Mouse (Mus musculus): ENCODE data around the gene Foxj1. TPM values are rescaled to one million over a fixed set of nuclear protein-coding genes. Genes with fewer than 3 reads are reported as not detected.

Gene Foxj1
- polyA plus RNA-seq, 1 experiment from 2014 or later: 23.2 TPM

GRCm38 (mm10) chr11:116337000-116337399 lies 1.8 kb upstream of the Foxj1 start:
- no peaks in the 10 kb centered on the region for H3K9me3 ChIP-seq
- 0 out of 2 replicates have a peak, but pooled peaks cover 6% of the 10 kb centered on the region for H3K36me3 ChIP-seq
- H3K4me3 ChIP-seq: no peak overlapping the region
- no peak overlapping the region for H3K9ac ChIP-seq
- no peak overlapping the region for H3K4me2 ChIP-seq
- ATAC-seq (ENCODE audit: low FRiP score, low read depth): no peak
- peaks cover 52% of the 10 kb centered on the region for H3K4me1 ChIP-seq (replicated peaks)
- peaks cover 19% of the 10 kb centered on the region for H3K27me3 ChIP-seq
- H3K27ac ChIP-seq (replicated peaks): no peak overlapping the region; the same call in 1 of the 2 replicates
- whole genome bisulfite sequencing: 63% methylated on average over 11 of the region's 12 CpGs

GRCm38 (mm10) chr11:116336393-116336792 lies 1.2 kb upstream of the Foxj1 start:
- Histone ChIP-seq H3K4me1 (replicated peaks) (peaks cover 55% of the 10 kb centered on the region), H3K27ac (replicated peaks) (peak overlapping the region; percentile 83), H3K36me3 (0 out of 2 replicates have a peak, but pooled peaks cover 6% of the 10 kb centered on the region), H3K9ac (peak overlapping the region; percentile 55), H3K9me3 (no peaks in the 10 kb centered on the region), H3K4me2 (peak overlapping the region; percentile 100), H3K4me3 (no peak overlapping the region), H3K27me3 (peaks cover 19% of the 10 kb centered on the region)
- ATAC-seq (ENCODE audit: low FRiP score, low read depth): no peak
- 65% methylated on average over 4 of the region's 4 CpGs for WGBS

GRCm38 (mm10) chr11:116334417-116334782 lies 799 bp downstream of the Foxj1 start:
- peak overlapping the region; percentile 46; the same call in 1 of the 2 replicates for H3K27ac ChIP-seq (replicated peaks)

GRCm38 (mm10) chr11:116333526-116334416 lies 1.4 kb downstream of the Foxj1 start:
- Histone ChIP-seq H3K9me3 (no peaks in the 10 kb centered on the region), H3K36me3 (0 out of 2 replicates have a peak, but pooled peaks cover 4% of the 10 kb centered on the region), H3K4me1 (replicated peaks) (peaks cover 79% of the 10 kb centered on the region), H3K27me3 (peaks cover 19% of the 10 kb centered on the region), H3K4me2 (peak overlapping the region; percentile 100), H3K9ac (0 out of 2 replicates have a peak overlapping the region, but pooled peaks have one; percentile 10), H3K4me3 (peak overlapping the region; percentile 53), H3K27ac (replicated peaks) (peak overlapping the region; percentile 51; the same call in 1 of the 2 replicates)
- 23% methylated on average over 31 of the region's 31 CpGs for WGBS
- no peak for ATAC-seq (ENCODE audit: low FRiP score, low read depth)

More at GRCm38 (mm10) chr11:116334417-116334782, 799 bp downstream of the Foxj1 start:
- peaks cover 72% of the 10 kb centered on the region for H3K4me1 ChIP-seq (replicated peaks)
- peak overlapping the region; percentile 100 for H3K4me2 ChIP-seq
- H3K9me3 ChIP-seq: no peaks in the 10 kb centered on the region
- WGBS: 4% methylated on average over 26 of the region's 26 CpGs
- H3K9ac ChIP-seq: 0 out of 2 replicates have a peak overlapping the region, but pooled peaks have one; percentile 10
- H3K27me3 ChIP-seq: peaks cover 19% of the 10 kb centered on the region
- peak overlapping the region; percentile 53 for H3K4me3 ChIP-seq
- ATAC-seq (ENCODE audit: low FRiP score, low read depth): no peak
- 0 out of 2 replicates have a peak, but pooled peaks cover 4% of the 10 kb centered on the region for H3K36me3 ChIP-seq

GRCm38 (mm10) chr11:116332983-116333270 lies 2.3 kb downstream of the Foxj1 start:
- ATAC-seq (ENCODE audit: low FRiP score, low read depth): no peak
- 52% methylated on average over 3 of the region's 3 CpGs for WGBS

GRCm38 (mm10) chr11:116332232-116332982 lies 2.8 kb downstream of the Foxj1 start:
- Histone ChIP-seq H3K4me3 (0 out of 2 replicates have a peak overlapping the region, but pooled peaks have one; percentile 6), H3K4me2 (peak overlapping the region; percentile 100; the same call in 1 of the 2 replicates), H3K9me3 (no peaks in the 10 kb centered on the region), H3K27ac (replicated peaks) (peak overlapping the region; percentile 55), H3K36me3 (no peaks in the 10 kb centered on the region), H3K9ac (no peak overlapping the region), H3K27me3 (peaks cover 19% of the 10 kb centered on the region), H3K4me1 (replicated peaks) (peaks cover 81% of the 10 kb centered on the region)
- peak; percentile 29 for ATAC-seq (ENCODE audit: low FRiP score, low read depth)
- WGBS: 13% methylated on average over 19 of the region's 19 CpGs

More at GRCm38 (mm10) chr11:116332983-116333270, 2.3 kb downstream of the Foxj1 start:
- H3K9me3 ChIP-seq: no peaks in the 10 kb centered on the region
- peak overlapping the region; percentile 100 for H3K4me2 ChIP-seq
- peaks cover 81% of the 10 kb centered on the region for H3K4me1 ChIP-seq (replicated peaks)
- H3K36me3 ChIP-seq: no peaks in the 10 kb centered on the region
- H3K27me3 ChIP-seq: peaks cover 19% of the 10 kb centered on the region
- no peak overlapping the region for H3K9ac ChIP-seq
- H3K4me3 ChIP-seq: peak overlapping the region; percentile 6; the same call in 1 of the 2 replicates
- H3K27ac ChIP-seq (replicated peaks): 0 out of 2 replicates have a peak overlapping the region, but pooled peaks have one; percentile 51

- Histone ChIP-seq H3K27me3 (peaks cover 19% of the 10 kb centered on the region), H3K4me1 (replicated peaks) (peaks cover 64% of the 10 kb centered on the region), H3K27ac (replicated peaks) (peak overlapping the region; percentile 81), H3K9ac (no peak overlapping the region), H3K9me3 (no peaks in the 10 kb centered on the region), H3K4me2 (no peak overlapping the region), H3K36me3 (no peaks in the 10 kb centered on the region), H3K4me3 (no peak overlapping the region)
- no peak for ATAC-seq (ENCODE audit: low FRiP score, low read depth)
- 38% methylated on average over 7 of the region's 7 CpGs for WGBS
These were observed 5.0 kb downstream of the Foxj1 start for GRCm38 (mm10) chr11:116330211-116330518.

- 30% methylated on average over 18 of the region's 18 CpGs for WGBS
- no peak overlapping the region for H3K4me2 ChIP-seq
- H3K4me1 ChIP-seq (replicated peaks): peaks cover 58% of the 10 kb centered on the region
- H3K36me3 ChIP-seq: no peaks in the 10 kb centered on the region
- ATAC-seq (ENCODE audit: low FRiP score, low read depth): peak; percentile 66
- H3K9ac ChIP-seq: no peak overlapping the region
- H3K27me3 ChIP-seq: peaks cover 14% of the 10 kb centered on the region
- H3K27ac ChIP-seq (replicated peaks): peak overlapping the region; percentile 81
- no peaks in the 10 kb centered on the region for H3K9me3 ChIP-seq
- no peak overlapping the region for H3K4me3 ChIP-seq
These were observed 5.6 kb downstream of the Foxj1 start for GRCm38 (mm10) chr11:116329314-116330210.

- Histone ChIP-seq H3K9me3 (no peaks in the 10 kb centered on the region), H3K36me3 (no peaks in the 10 kb centered on the region), H3K9ac (no peak overlapping the region), H3K27ac (replicated peaks) (no peak overlapping the region), H3K4me3 (no peak overlapping the region), H3K4me1 (replicated peaks) (peaks cover 33% of the 10 kb centered on the region), H3K27me3 (no peaks in the 10 kb centered on the region), H3K4me2 (no peak overlapping the region)
- ATAC-seq (ENCODE audit: low FRiP score, low read depth): no peak
- 74% methylated on average over 7 of the region's 7 CpGs for WGBS
These were observed 8.1 kb downstream of the Foxj1 start for GRCm38 (mm10) chr11:116326963-116327603.

GRCm38 (mm10) chr11:116318719-116319659 lies 16.2 kb downstream of the Foxj1 start:
- WGBS: 3% methylated on average over 41 of the region's 41 CpGs
- peak; percentile 85 for ATAC-seq (ENCODE audit: low FRiP score, low read depth)
- Histone ChIP-seq H3K4me2 (peak overlapping the region; percentile 97), H3K27me3 (no peaks in the 10 kb centered on the region; the same call in 1 of the 2 replicates), H3K36me3 (no peaks in the 10 kb centered on the region), H3K9ac (peak overlapping the region; percentile 59), H3K9me3 (no peaks in the 10 kb centered on the region), H3K27ac (replicated peaks) (no peak overlapping the region), H3K4me1 (replicated peaks) (peaks cover 10% of the 10 kb centered on the region), H3K4me3 (peak overlapping the region; percentile 44)
